Mouse (Mus musculus): ENCODE results near the gene Enoph1.

GRCm38 (mm10) chr5:100067579-100067978, 27.8 kb downstream of the Enoph1 start:
- no peak for TF ChIP-seq GATA1 (IDR thresholded peaks at IDR 0.05; ENCODE audit: borderline replicate concordance, low read length)
- TF ChIP-seq FLI1 (IDR thresholded peaks at IDR 0.05; ENCODE audit: low read length), result no peak
